Mouse (Mus musculus): Measurements from ENCODE around the gene Gfer.
A peak's percentile ranks its signal among the peaks of the same experiment; 100 is the strongest.

GRCm38 (mm10) chr17:24669545-24670245, 26.3 kb downstream of the Gfer start, which contains the start of gene Zfp598:
- TF ChIP-seq POLR2A (IDR thresholded peaks at IDR 0.05; ENCODE audit: borderline replicate concordance, insufficient read depth, low read length) (peak; percentile 92), CTCF (IDR thresholded peaks at IDR 0.05; ENCODE audit: borderline replicate concordance, insufficient read depth, low read depth, low read length) (no peak)

Data from cerebellum, adult 2 months (tissue).